Mouse (Mus musculus) lung, adult 2 months (tissue): ENCODE measurements around the gene D17Wsu92e. TPM values are rescaled to one million over a fixed set of nuclear protein-coding genes. Genes with fewer than 3 reads are reported as not detected.

Experiments
- DNase-seq: peaks from one replicate; pipeline ENCODE4 v3.0.0; 2022
- H3K4me1 ChIP-seq: fragments of 200-500 bp; 2 replicates; pipeline ENCODE4 v1.6.1; 2011; ENCODE audit warnings: low read length; ENCODE audit not compliant: control insufficient read depth, insufficient read depth
- H3K4me3 ChIP-seq: fragments of 200-500 bp; replicated peaks from 2 replicates; pipeline ENCODE3; 2011; ENCODE audit warnings: low read depth, mild to moderate bottlenecking, control low read depth, low read length; ENCODE audit errors: extremely low read depth
- CTCF ChIP-seq: fragments of 200-500 bp; IDR thresholded peaks from 2 replicates; pipeline ENCODE4 v1.5.1; 2011; ENCODE audit warnings: mild to moderate bottlenecking, low read length, control low read depth; ENCODE audit not compliant: insufficient read depth
- POLR2A ChIP-seq: fragments of 200-500 bp; IDR thresholded peaks from 2 replicates; pipeline ENCODE4 v1.6.1; 2011; ENCODE audit warnings: low read depth, mild to moderate bottlenecking, control low read depth, low read length, borderline replicate concordance; ENCODE audit errors: extremely low read depth
- WGBS: fragments of 180-500 bp; shearing (Covaris S2); methylation state at CpG from one replicate; pipeline ENCODE4 v1.1.7; 2018; 5-methylcytosine and 5-hydroxymethylcytosine counted together
- polyA plus RNA-seq: library from polyadenylated mRNA; depleted of rRNA; stranded (reverse); fragments of >200 nt; gene quantifications from 2 replicates; pipeline ENCODE4 v1.2.3, GENCODE M21; 2012

D17Wsu92e gene
- polyA plus RNA-seq, 1 experiment: 131 TPM

DNA sequence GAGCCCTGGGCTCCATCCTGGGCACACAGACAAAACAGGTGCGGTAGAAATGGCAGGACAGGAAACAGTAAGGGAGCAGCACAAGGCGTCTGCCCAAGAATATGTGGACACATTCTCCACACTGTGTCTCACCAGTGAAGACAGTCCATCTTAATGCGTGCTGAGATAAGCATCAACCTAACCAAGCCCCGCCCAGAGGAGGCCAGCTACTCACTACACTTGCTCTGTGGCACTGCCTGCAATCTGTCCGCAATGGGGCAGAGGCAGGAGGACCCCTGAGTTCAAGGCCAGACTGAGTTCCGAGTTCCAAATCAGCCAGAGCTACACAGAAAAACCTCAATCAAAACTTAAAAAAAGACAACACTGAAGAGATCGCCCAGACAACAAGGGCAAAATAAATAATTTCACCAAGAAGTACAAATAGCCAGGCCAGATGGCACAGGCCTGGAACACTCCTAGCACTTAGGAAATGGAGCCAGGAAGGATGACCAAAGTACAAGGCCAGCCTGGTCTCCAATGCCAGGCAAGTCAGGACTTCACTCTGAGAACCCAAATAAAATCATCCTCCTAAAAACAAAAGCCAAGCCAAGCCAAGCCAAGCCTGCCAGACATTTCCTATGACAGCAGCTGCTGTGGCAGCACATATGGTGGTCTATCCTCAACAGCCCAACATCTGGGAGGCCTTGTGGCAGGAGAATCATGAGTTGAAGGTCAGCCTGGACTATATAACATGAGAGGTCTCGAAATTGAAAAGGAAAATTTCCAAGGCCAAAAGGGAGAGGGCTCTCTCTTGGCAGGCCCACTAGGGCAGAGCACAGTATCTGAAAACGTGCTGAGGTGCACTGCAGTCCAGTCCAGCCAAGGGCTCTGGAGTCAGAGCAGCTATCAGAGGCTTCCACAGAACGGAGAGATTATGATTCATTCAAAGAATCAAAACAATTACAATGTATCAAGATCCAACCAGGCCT lies 15.4 kb downstream of the D17Wsu92e start:
- WGBS: 49% methylated on average over 10 of the region's 10 CpGs
- H3K4me1 ChIP-seq: peaks cover 26% of the 10 kb centered on the region
- H3K4me3 ChIP-seq: no peak overlapping the region
- TF ChIP-seq CTCF (no peak), POLR2A (no peak)
- no peak for DNase-seq

DNA sequence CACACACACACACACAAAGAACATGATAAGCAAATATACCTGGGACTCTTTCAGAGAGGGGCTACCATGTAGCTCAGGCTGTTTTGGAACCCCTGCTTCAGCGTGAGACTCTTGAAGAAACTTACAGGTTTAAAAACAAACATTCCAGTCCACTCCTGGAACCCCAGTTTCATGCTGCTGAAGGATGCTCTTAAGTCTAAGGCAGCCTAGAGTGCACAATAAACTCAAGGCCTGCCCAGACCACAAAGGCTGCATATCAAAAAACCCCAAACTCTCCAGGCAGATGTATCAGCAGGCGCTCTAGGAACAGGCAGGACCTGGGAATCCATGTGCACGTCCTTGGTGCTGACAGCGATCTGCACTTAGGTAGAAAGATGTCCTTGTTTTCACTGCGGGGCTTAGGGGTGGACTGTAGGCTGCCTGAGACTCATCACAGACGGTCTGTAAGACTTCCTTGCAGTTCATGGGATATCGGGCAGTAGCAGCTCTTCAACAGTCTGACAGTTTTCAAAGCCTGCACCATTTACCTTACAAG lies 16.2 kb downstream of the D17Wsu92e start:
- TF ChIP-seq CTCF (no peak), POLR2A (no peak)
- no peak for DNase-seq
- Histone ChIP-seq H3K4me3 (no peak overlapping the region), H3K4me1 (peaks cover 32% of the 10 kb centered on the region)
- WGBS: 72% methylated on average over 7 of the region's 7 CpGs

GRCm38 (mm10) chr17:27803752-27804151 lies 16.7 kb downstream of the D17Wsu92e start:
- TF ChIP-seq CTCF (no peak), POLR2A (no peak)
- peaks cover 32% of the 10 kb centered on the region for H3K4me1 ChIP-seq
- 69% methylated on average over 4 of the region's 4 CpGs for WGBS
- H3K4me3 ChIP-seq: no peak overlapping the region
- no peak for DNase-seq

DNA sequence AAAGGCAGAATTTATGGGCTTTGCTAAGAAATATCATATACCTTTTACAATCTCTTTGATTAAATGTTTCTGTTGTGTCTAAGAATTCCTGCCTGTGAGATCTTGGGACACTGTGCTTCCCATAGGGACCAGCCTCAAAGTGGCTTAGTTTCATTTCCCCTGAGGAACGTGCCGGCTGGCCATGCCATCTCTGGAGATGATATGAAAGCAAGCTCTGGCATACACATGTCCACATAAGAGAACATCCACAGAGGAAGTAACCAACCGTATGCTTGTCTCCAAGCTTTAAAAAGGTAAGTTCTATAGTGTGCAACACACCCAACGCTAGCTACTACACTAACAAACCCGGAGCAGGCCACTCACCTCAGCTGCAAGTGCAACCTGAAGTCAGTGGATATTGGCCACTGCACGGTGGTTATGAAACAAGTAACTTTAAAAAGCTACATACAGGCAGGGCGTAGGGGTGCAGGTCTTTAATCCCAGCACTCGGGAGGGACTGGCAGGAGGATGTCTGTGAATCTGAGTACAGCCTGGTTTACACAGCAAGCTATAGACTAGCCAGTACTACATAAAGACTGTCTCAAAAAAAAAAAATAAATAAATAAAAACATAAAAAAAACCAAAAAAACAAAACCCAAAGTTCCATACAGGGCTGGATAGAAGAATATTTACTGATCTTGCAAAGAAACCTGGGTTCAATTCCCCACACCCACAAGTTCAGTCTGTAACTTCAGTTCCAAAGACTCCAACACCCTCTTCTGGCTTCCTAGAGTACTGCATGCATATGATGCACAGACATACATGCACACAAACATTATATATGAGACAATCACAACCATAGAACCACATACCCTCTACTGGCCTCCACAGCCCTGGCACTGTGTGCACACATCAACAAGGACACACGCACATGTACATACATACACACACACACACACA lies 19.5 kb downstream of the D17Wsu92e start:
- WGBS: 52% methylated on average over 9 of the region's 9 CpGs
- no peak for DNase-seq
- Histone ChIP-seq H3K4me3 (no peak overlapping the region), H3K4me1 (peaks cover 40% of the 10 kb centered on the region)
- no peak for TF ChIP-seq POLR2A
- no peak for TF ChIP-seq CTCF

DNA sequence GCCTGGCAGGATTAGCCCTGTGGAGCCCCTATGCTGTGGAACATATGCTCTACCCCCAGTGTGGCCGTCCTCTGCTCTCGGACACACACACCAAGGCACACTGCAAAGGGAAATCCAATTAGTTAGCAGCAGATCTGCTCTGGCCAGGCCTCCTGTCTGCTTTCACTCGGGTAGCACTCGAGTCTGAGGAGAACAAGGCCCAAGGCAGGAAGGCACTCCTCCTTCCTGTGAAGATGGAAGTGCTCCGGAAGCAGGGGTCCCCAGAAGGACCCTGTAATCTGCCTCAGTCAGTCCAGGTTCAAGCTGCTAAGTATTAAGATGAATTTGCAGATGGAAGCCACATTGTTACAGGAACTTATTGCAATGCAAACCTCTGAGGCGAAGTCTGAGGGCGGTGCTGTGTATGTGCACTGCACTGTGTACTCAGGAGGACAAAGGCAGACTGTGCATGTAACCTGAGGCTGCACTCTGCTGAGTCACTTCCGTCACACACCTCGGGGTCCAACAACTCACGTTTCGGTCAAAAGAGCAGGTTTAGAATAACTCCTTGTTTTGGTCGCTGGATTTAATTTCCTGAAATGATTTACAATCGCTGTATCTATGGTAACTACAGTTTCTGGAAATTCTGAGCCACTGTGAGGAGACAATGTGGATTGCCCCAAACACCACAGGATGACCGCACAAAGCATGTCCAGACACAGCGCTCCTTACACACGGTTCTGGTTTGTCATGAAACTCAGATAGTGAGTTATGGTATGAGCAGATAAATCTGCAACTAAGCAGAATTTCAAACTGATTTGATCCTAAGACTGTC lies 20.5 kb downstream of the D17Wsu92e start:
- H3K4me1 ChIP-seq: peaks cover 37% of the 10 kb centered on the region
- 21% methylated on average over 16 of the region's 16 CpGs for WGBS
- peak; percentile 30 for DNase-seq
- no peak for TF ChIP-seq POLR2A
- TF ChIP-seq CTCF: no peak
- H3K4me3 ChIP-seq: no peak overlapping the region

GRCm38 (mm10) chr17:27797341-27797872 lies 23.0 kb downstream of the D17Wsu92e start:
- no peak for TF ChIP-seq CTCF
- Histone ChIP-seq H3K4me3 (peak overlapping the region; percentile 15), H3K4me1 (peaks cover 31% of the 10 kb centered on the region)
- DNase-seq: peak; percentile 23
- WGBS: 13% methylated on average over 11 of the region's 11 CpGs

DNA sequence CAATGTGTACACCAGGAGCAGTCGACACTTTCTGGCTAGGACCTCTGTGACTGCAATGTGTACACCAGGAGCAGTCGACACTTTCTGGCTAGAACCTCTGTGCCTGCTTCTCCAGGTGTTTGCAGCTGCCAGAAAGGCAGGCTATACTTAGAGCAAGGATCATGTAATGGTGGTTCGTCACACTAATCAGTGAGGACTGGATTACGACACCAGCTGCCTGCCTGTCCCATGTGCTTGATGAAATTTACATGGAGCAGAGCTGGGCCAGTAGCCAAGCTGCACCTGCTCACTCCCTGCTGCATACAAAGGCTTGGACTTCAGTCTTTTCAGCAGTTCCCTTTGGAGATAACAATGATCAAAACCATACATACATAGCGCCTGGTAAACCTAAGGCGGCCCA lies 23.7 kb downstream of the D17Wsu92e start:
- Histone ChIP-seq H3K4me1 (peaks cover 31% of the 10 kb centered on the region), H3K4me3 (no peak overlapping the region)
- TF ChIP-seq POLR2A (no peak), CTCF (no peak)
- peak; percentile 48 for DNase-seq
- 48% methylated on average over 6 of the region's 6 CpGs for WGBS

DNA sequence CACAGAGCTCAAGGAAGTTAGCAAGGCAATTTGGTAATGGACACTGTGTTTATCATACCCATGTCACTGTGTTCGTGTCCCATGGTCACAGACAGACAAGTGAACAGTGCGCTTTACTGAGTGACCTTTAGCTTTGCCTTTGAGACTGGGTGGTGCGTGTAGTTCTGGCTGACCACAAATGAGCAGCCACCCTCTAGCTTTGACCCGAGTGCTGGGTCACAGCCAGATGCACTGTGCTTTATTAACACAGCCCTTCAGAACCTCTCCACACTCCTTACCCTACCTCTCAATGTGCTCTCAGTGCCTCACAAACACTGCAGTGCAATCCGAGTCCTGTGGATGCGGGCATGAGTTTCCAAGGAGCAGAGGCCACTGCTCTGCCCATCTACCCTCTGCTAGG lies 27.3 kb downstream of the D17Wsu92e start:
- 55% methylated on average over 6 of the region's 6 CpGs for WGBS
- peak; percentile 71 for DNase-seq
- peaks cover 30% of the 10 kb centered on the region for H3K4me1 ChIP-seq
- H3K4me3 ChIP-seq: no peak overlapping the region
- no peak for TF ChIP-seq CTCF
- TF ChIP-seq POLR2A: no peak

- Histone ChIP-seq H3K4me3 (no peak overlapping the region), H3K4me1 (peaks cover 26% of the 10 kb centered on the region)
- 34% methylated on average over 4 of the region's 4 CpGs for WGBS
- no peak for DNase-seq
- TF ChIP-seq CTCF (no peak), POLR2A (no peak)
Measured at GRCm38 (mm10) chr17:27792516-27792915, 27.9 kb downstream of the D17Wsu92e start.
